Mouse (Mus musculus): ENCODE measurements around the gene Tnfrsf13c. TPM values are rescaled to one million over a fixed set of nuclear protein-coding genes. Genes with fewer than 3 reads are reported as not detected.
A peak's percentile ranks its signal among the peaks of the same experiment; 100 is the strongest.

The Tnfrsf13c gene
- polyA plus RNA-seq, 1 experiment from 2014 or later = not detected

GRCm38 (mm10) chr15:82224602-82225215 is 540 bp upstream of the Tnfrsf13c start:
- no peak for DNase-seq (ENCODE audit: extremely low spot score, low spot score)
- H3K27ac ChIP-seq = no peak overlapping the region
- H3K4me3 ChIP-seq = peak overlapping the region; percentile 50
- H3K27me3 ChIP-seq (ENCODE audit: poor library complexity, severe bottlenecking) = peaks cover 65% of the 10 kb centered on the region
- H3K36me3 ChIP-seq (replicated peaks) = no peaks in the 10 kb centered on the region
- no peaks in the 10 kb centered on the region for H3K9me3 ChIP-seq
- peaks cover 46% of the 10 kb centered on the region for H3K4me1 ChIP-seq
- WGBS = 36% methylated on average over 7 of the region's 7 CpGs

DNA sequence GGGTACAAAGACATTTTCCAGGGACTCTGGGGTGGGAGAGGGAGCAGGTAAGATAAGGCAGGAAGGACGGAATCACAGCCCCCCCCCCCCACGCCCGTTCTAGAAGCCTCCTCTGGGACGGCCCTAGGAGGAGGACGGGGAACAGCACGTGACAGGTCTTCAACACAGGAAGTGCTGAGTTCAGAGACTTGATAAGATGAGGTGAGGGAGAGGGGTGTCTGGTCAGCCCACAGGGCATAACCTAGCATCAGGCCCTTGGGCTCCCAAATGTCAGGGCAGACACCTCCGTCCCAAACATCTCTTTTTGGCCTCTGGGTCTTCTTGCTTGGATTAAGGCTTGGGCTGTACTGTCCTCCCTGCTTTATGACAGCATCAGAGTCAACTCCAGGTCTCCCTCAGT is 918 bp downstream of the Tnfrsf13c start:
- 62% methylated on average over 7 of the region's 7 CpGs for WGBS
- Histone ChIP-seq H3K4me3 (peak overlapping the region; percentile 50), H3K4me1 (peaks cover 48% of the 10 kb centered on the region), H3K9me3 (no peaks in the 10 kb centered on the region), H3K36me3 (replicated peaks) (no peaks in the 10 kb centered on the region), H3K27me3 (ENCODE audit: poor library complexity, severe bottlenecking) (peaks cover 69% of the 10 kb centered on the region), H3K27ac (peak overlapping the region; percentile 48; the same call in 1 of the 2 replicates)
- no peak for DNase-seq (ENCODE audit: extremely low spot score, low spot score)

- no peaks in the 10 kb centered on the region for H3K36me3 ChIP-seq (replicated peaks)
- H3K27me3 ChIP-seq (ENCODE audit: poor library complexity, severe bottlenecking) = peaks cover 81% of the 10 kb centered on the region
- no peaks in the 10 kb centered on the region for H3K9me3 ChIP-seq
- H3K27ac ChIP-seq = peak overlapping the region; percentile 36; the same call in 1 of the 2 replicates
- peaks cover 63% of the 10 kb centered on the region for H3K4me1 ChIP-seq
- WGBS = 59% methylated on average over 14 of the region's 14 CpGs
- DNase-seq (ENCODE audit: extremely low spot score, low spot score) = no peak
- H3K4me3 ChIP-seq = no peak overlapping the region
These were observed 2.9 kb downstream of the Tnfrsf13c start for GRCm38 (mm10) chr15:82221104-82221860.

- peaks cover 71% of the 10 kb centered on the region for H3K4me1 ChIP-seq
- DNase-seq (ENCODE audit: extremely low spot score, low spot score) = no peak
- no peaks in the 10 kb centered on the region for H3K36me3 ChIP-seq (replicated peaks)
- no peak overlapping the region for H3K4me3 ChIP-seq
- no peaks in the 10 kb centered on the region for H3K9me3 ChIP-seq
- no peak overlapping the region for H3K27ac ChIP-seq
- 65% methylated on average over 11 of the region's 12 CpGs for WGBS
- peaks cover 81% of the 10 kb centered on the region for H3K27me3 ChIP-seq (ENCODE audit: poor library complexity, severe bottlenecking)
These were observed 4.0 kb downstream of the Tnfrsf13c start for GRCm38 (mm10) chr15:82220003-82220675.

DNA sequence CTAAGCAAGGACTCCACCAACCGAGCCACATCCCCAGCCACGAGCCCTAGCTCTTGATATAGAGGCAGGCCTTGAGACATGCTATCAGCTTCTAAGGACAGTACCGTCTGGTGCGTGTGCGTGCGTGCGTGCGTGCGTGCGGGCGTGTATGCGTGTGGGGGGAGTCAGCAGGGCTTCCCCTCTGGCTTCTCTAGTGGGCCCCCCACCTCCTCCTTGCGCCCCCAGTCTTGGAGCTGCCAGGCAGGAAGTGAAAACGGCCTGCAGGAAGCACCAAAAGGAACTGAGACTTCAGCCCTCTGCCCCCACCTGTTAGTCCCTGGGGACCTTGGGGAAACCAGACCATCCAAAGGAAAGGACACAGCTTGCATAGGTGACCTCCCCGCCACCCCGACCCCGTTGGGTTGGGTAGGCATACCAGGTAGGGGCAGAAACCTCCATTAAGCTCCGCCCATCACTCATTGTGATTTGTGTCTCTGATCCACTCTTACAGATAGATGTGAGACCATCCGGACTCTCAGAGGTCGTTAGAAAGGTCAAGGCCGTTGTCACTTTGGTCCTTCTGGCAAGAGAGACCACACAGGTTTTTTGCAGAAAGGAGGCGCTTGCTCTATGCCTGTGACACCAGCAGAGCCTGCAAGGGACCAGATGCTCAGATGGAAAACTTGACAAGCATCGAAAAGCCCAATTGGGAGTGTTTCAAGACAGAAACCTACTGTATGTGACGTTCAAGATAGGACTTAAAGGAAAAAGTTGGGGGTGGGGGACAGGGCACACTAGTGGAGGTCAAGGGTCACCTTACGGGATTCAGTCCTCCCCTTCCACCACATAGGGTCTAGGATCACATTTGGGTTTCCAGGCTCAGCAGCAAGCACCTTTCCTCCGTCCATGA is 5.1 kb downstream of the Tnfrsf13c start:
- peaks cover 61% of the 10 kb centered on the region for H3K4me1 ChIP-seq
- WGBS = 80% methylated on average over 26 of the region's 26 CpGs
- no peaks in the 10 kb centered on the region for H3K36me3 ChIP-seq (replicated peaks)
- H3K4me3 ChIP-seq = no peak overlapping the region
- no peaks in the 10 kb centered on the region for H3K9me3 ChIP-seq
- peaks cover 81% of the 10 kb centered on the region for H3K27me3 ChIP-seq (ENCODE audit: poor library complexity, severe bottlenecking)
- no peak overlapping the region for H3K27ac ChIP-seq
- no peak for DNase-seq (ENCODE audit: extremely low spot score, low spot score)

DNA sequence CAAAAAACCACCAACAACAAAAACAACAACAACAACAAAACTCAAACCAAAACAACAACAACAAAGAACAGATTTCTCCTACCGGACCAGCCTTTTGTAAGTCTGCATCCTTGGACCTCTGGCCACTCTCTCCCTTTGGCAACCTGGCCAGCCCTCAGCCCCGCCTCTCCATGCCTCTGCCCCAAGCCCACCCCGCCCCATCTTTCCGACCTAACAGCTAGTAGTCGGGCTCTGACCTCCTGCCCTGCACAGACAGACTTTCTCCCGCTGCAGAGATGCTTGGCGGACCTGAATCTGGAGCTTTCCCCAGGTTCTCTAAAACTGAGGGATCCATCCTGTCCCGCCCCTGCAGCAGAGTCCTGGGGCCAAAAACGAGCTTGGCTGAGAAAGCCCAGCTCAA is 6.2 kb downstream of the Tnfrsf13c start:
- H3K4me1 ChIP-seq = peaks cover 55% of the 10 kb centered on the region
- DNase-seq (ENCODE audit: extremely low spot score, low spot score) = no peak

GRCm38 (mm10) chr15:82217039-82217438 is 7.1 kb downstream of the Tnfrsf13c start:
- Histone ChIP-seq H3K4me1 (peaks cover 63% of the 10 kb centered on the region), H3K27me3 (ENCODE audit: poor library complexity, severe bottlenecking) (peaks cover 81% of the 10 kb centered on the region), H3K4me3 (no peak overlapping the region), H3K9me3 (no peaks in the 10 kb centered on the region), H3K36me3 (replicated peaks) (no peaks in the 10 kb centered on the region), H3K27ac (peak overlapping the region; percentile 27; the same call in 1 of the 2 replicates)
- whole genome bisulfite sequencing = 7% methylated on average over 7 of the region's 7 CpGs
- no peak for DNase-seq (ENCODE audit: extremely low spot score, low spot score)

More for the DNA sequence above, 6.2 kb downstream of the Tnfrsf13c start:
- 21% methylated on average over 9 of the region's 9 CpGs for WGBS
- Histone ChIP-seq H3K27me3 (ENCODE audit: poor library complexity, severe bottlenecking) (peaks cover 81% of the 10 kb centered on the region), H3K4me3 (no peak overlapping the region), H3K27ac (no peak overlapping the region), H3K36me3 (replicated peaks) (no peaks in the 10 kb centered on the region), H3K9me3 (no peaks in the 10 kb centered on the region)

- Histone ChIP-seq H3K36me3 (replicated peaks) (no peaks in the 10 kb centered on the region), H3K4me1 (peaks cover 69% of the 10 kb centered on the region), H3K27ac (0 out of 2 replicates have a peak overlapping the region, but pooled peaks have one; percentile 40), H3K9me3 (no peaks in the 10 kb centered on the region), H3K27me3 (ENCODE audit: poor library complexity, severe bottlenecking) (peaks cover 86% of the 10 kb centered on the region), H3K4me3 (no peak overlapping the region)
- no peak for DNase-seq (ENCODE audit: extremely low spot score, low spot score)
- WGBS = 46% methylated on average over 20 of the region's 20 CpGs
These were observed 7.9 kb downstream of the Tnfrsf13c start for GRCm38 (mm10) chr15:82216142-82216827.

DNA sequence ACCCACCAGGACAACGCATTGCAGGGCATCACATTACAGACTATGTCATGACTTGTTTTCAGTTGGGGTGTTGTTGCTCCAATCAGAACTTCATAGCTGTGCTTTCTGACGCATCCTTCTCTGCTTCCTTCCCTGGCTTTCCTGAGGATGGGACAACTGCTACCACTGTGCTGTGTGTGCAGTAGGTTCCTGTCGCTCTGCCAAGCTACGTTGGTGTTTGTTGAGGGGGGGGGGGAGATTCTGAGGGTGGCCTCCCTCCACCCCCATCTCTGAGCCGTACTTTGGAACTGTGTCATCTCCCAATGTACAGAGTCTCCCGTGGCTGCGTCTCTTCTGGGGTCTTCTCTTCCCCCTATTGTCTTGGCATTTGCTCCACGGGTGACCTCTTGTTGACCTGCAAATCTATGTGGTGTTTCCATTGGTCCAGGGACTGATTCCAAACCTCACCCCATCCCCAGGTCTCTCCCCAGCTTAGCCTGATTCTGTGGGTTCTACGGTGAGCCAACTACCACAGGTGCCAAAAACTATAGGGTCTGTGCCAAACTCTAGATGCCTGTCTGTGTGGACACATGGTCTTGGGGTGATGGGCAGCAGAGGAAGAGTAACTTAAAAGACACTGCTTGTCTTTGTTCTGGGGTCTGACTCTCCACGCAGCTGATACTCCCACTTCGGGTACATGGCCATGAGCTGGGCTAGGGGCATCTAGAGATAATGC is 8.7 kb downstream of the Tnfrsf13c start:
- no peak overlapping the region for H3K4me3 ChIP-seq
- WGBS = 36% methylated on average over 11 of the region's 11 CpGs
- no peaks in the 10 kb centered on the region for H3K36me3 ChIP-seq (replicated peaks)
- peaks cover 86% of the 10 kb centered on the region for H3K27me3 ChIP-seq (ENCODE audit: poor library complexity, severe bottlenecking)
- H3K4me1 ChIP-seq = peaks cover 69% of the 10 kb centered on the region
- no peak for DNase-seq (ENCODE audit: extremely low spot score, low spot score)
- no peaks in the 10 kb centered on the region for H3K9me3 ChIP-seq
- H3K27ac ChIP-seq = no peak overlapping the region

DNA sequence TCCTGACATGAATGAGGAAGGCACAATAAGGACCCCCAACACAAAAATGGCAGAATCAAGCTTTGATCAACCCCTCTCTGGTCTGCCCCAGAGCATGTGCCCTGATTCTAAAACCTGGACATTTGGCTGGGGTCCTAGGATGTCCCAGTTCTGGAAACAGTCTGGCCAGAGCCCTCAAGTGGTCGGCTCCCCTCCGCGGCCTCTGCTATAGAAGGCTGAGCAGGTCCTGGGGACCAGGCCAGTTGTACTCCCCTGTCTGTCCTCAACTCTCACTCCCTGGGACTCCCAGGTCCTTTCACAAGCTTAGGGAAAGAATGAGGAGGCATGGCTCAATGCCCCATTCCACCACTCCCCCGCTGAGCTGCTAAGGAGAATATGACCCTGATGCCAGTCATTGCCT is 10.9 kb downstream of the Tnfrsf13c start:
- H3K27ac ChIP-seq = no peak overlapping the region
- peaks cover 4% of the 10 kb centered on the region; the same call in 1 of the 2 replicates for H3K36me3 ChIP-seq (replicated peaks)
- no peaks in the 10 kb centered on the region for H3K9me3 ChIP-seq
- DNase-seq (ENCODE audit: extremely low spot score, low spot score) = no peak
- H3K4me1 ChIP-seq = peaks cover 65% of the 10 kb centered on the region
- H3K27me3 ChIP-seq (ENCODE audit: poor library complexity, severe bottlenecking) = peaks cover 97% of the 10 kb centered on the region
- WGBS = 15% methylated on average over 4 of the region's 4 CpGs
- no peak overlapping the region for H3K4me3 ChIP-seq

- Histone ChIP-seq H3K4me3 (peak within 1 kb of the TSS; percentile 54), H3K27me3 (ENCODE audit: poor library complexity, severe bottlenecking) (peaks cover 98% of the 10 kb centered on the region), H3K36me3 (replicated peaks) (peaks cover 6% of the 10 kb centered on the region; the same call in 1 of the 2 replicates), H3K9me3 (no peaks in the 10 kb centered on the region), H3K4me1 (peaks cover 63% of the 10 kb centered on the region), H3K27ac (peak within 1 kb of the TSS; percentile 69)
- no peak for DNase-seq (ENCODE audit: extremely low spot score, low spot score)
- WGBS = under 1% methylated on average over 29 of the region's 34 CpGs
These were observed 11.5 kb downstream of the Tnfrsf13c start, which contains the start of gene Shisa8 for GRCm38 (mm10) chr15:82212752-82213063. Shisa8 (minus strand) TSS chr15:82212815.

All from forebrain, embryonic 10.5 days (tissue).